Mouse (Mus musculus) liver, adult 2 months (tissue): Measurements from ENCODE around the gene AC131692.1. TPM values are rescaled to one million over a fixed set of nuclear protein-coding genes. Genes with fewer than 3 reads are reported as not detected.
A peak's percentile ranks its signal among the peaks of the same experiment; 100 is the strongest.

ENCODE experiments used
- DNase-seq: peaks from one replicate; pipeline ENCODE4 v3.0.0-alpha.2; 2011; ENCODE audit warnings: low read depth, low spot score; ENCODE audit errors: extremely low read depth
- H3K27ac ChIP-seq: fragments of 200-500 bp; replicated peaks from 2 replicates; pipeline ENCODE4 v1.5.1; 2012; ENCODE audit warnings: low read depth, mild to moderate bottlenecking, control low read depth, inconsistent platforms, low read length; ENCODE audit not compliant: insufficient read depth
- H3K27me3 ChIP-seq: fragments of 200-500 bp; 2 replicates; pipeline ENCODE4 v1.6.1; 2012; ENCODE audit warnings: mild to moderate bottlenecking, moderate library complexity, low read length, inconsistent platforms; ENCODE audit not compliant: control insufficient read depth, insufficient read depth
- H3K36me3 ChIP-seq: fragments of 200-500 bp; 2 replicates; pipeline ENCODE4 v1.6.1; 2012; ENCODE audit warnings: low read length, inconsistent platforms; ENCODE audit not compliant: control insufficient read depth, insufficient read depth
- H3K4me1 ChIP-seq: fragments of 200-500 bp; 2 replicates; pipeline ENCODE4 v1.6.1; 2011; ENCODE audit warnings: low read length; ENCODE audit not compliant: control insufficient read depth, insufficient read depth
- H3K4me3 ChIP-seq: fragments of 200-500 bp; 2 replicates; pipeline ENCODE4 v1.5.1; 2011; ENCODE audit warnings: low read depth, mild to moderate bottlenecking, control low read depth, low read length, moderate library complexity; ENCODE audit not compliant: insufficient read depth
- H3K79me2 ChIP-seq: fragments of 200-500 bp; 2 replicates; pipeline ENCODE4 v1.6.1; 2012; ENCODE audit warnings: inconsistent platforms, mild to moderate bottlenecking, low read length, moderate library complexity; ENCODE audit not compliant: control insufficient read depth, insufficient read depth
- H3K9ac ChIP-seq: fragments of 200-500 bp; 2 replicates; pipeline ENCODE4 v1.6.1; 2012; ENCODE audit warnings: low read depth, mild to moderate bottlenecking, control low read depth, inconsistent platforms, low read length
- CTCF ChIP-seq: fragments of 200-500 bp; IDR thresholded peaks from 2 replicates; pipeline ENCODE4 v1.5.1; 2011; ENCODE audit warnings: low read depth, low read length, control low read depth
- POLR2A ChIP-seq: fragments of 200-500 bp; IDR thresholded peaks from 2 replicates; pipeline ENCODE4 v1.6.1; 2011; ENCODE audit warnings: low read length, control low read depth; ENCODE audit not compliant: insufficient read depth; ENCODE audit errors: extremely low read depth
- WGBS: fragments of 180-500 bp; shearing (Covaris S2); methylation state at CpG from one replicate; pipeline ENCODE4 v1.1.7; 2018; 5-methylcytosine and 5-hydroxymethylcytosine counted together
- polyA plus RNA-seq: library from polyadenylated mRNA; depleted of rRNA; stranded (reverse); fragments of >200 nt; gene quantifications from 2 replicates; pipeline ENCODE4 v1.2.3, GENCODE M21; 2012; rRNA removed
- total RNA-seq: library from RNA; depleted of rRNA; stranded (reverse); fragments of >200 nt; gene quantifications from 2 replicates; pipeline ENCODE4 v1.2.3, GENCODE M21; 2014; rRNA removed

Gene AC131692.1
- total RNA-seq (not detected in 2 replicates), polyA plus RNA-seq (not detected in 2 replicates)

DNA sequence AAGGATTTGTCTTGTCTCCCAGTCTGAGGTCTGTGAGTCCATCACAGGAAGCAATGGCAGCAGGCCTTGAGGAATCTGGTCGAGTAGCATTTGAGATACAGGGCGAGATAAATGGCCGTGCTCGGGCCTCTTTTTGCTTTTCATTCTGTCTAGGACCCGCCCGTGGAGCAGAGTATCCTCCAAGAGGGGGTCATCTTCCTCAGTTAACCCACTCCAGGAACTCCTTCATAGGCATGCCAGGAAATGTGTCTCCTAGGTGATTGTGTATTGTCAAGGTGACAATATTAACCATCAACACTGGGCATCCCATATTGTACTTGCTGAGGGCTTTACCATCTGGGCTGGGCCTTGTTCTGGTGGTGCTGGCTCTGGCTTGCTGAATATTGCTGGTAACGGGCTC is at the start of gene AC131692.1:
Gene AC131692.1, plus strand, starts transcription at position 301 of the 400 bp plus-strand sequence.
- H3K9ac ChIP-seq, result no peak within 1 kb of the TSS
- no peak for DNase-seq
- no peak within 1 kb of the TSS for H3K4me3 ChIP-seq
- H3K79me2 ChIP-seq, result no peaks in the 10 kb centered on the region
- TF ChIP-seq CTCF (no peak), POLR2A (no peak)
- H3K36me3 ChIP-seq, result no peaks in the 10 kb centered on the region
- 91% methylated on average over 7 of the region's 7 CpGs for WGBS
- no peaks in the 10 kb centered on the region for H3K4me1 ChIP-seq
- no peaks in the 10 kb centered on the region for H3K27me3 ChIP-seq
- no peak within 1 kb of the TSS for H3K27ac ChIP-seq

DNA sequence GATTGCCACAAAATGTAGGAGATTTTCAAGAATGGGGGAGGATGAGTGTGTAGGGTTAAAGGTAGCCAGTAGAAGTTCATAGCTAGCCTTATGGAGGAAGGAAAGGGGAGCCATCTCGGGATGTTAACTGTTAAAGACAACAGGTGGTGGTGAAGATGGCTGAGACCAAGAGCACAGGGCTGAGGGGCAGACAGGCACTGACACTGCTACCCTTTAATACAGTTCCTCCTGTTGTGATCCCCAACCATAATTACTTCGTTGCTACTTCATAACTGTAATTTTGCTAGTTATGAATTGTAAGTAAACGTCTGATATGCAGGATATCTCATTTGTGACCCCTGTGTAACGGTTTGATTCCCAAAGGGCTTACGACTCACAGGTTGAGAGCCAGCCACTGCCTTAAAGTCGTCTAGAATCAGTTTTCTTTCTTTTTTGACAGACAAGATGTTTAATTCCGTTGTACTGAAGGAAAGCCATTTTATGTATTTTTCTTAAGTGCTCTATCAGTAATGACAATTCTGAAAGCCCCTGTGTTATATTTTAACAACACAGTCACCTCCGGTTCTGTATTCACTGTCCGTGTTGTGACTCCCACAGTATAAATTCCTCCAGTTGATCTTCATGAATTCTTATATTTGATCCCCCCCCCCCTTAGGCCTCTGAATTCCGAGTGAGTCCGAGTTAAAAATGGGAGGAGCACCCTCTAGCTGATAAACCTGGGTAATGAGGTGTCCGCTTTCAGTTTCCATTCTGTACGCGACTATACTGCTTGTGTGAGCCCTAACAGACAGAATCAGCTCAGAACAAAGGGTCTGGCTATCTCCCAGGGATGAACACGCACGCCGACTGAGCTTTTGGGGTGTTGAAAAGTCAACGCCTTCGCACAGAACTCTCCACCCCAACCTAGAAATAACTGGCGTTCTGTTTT is 48.6 kb upstream of the AC131692.1 start:
- 5% methylated on average over 20 of the region's 20 CpGs for WGBS
- H3K27me3 ChIP-seq, result no peaks in the 10 kb centered on the region
- peak; percentile 71 for DNase-seq
- peaks cover 18% of the 10 kb centered on the region; the same call in 1 of the 2 replicates for H3K36me3 ChIP-seq
- TF ChIP-seq POLR2A (no peak), CTCF (peak; percentile 3; the same call in 1 of the 2 replicates)
- peaks cover 25% of the 10 kb centered on the region; the same call in 1 of the 2 replicates for H3K79me2 ChIP-seq
- H3K4me3 ChIP-seq, result peak overlapping the region; percentile 69
- peak overlapping the region; percentile 100 for H3K27ac ChIP-seq
- H3K9ac ChIP-seq, result peak overlapping the region; percentile 91
- H3K4me1 ChIP-seq, result peaks cover 30% of the 10 kb centered on the region

DNA sequence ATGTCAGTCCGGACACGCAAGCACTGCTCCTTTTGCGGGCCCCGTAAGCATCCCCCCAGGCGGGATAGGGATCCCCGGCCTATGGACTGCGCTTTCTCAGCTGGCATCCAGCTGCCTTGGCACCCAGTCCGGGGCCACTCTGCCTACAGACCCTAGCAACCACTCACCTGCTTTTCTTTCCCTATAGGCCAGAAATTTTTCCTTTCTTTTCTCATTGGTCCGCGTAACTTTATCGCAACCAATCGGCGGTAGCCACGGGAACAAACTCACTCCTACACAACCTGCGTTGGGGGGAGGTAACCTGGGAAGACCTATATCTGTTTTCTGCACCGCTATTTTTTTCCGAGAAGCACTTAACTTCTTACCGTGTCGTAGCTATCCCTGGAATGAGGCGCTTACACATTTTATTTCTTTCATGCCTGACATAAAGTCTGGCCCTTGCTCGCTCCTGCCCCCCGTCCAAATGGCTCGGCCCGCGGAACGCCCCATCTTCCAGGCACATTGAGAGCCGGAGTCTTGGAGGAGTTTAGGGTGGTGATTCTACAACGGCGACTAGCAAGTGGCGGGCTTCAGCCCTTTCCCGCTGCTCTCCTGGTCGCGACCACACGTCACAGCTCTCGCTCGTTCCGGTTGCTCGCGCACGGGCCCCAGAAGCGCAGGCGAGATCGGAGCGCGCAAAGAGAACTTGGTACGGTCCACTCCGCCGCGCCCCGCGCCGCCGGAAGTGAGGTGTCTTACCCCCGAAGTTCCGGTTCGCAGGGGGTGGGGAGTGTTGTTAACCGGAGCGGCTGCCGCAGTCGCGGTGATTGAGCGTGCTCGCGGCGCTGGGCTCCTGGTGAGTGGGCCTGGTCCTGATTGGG is 47.7 kb upstream of the AC131692.1 start, which contains the start of gene Syvn1:
Gene Syvn1, plus strand, starts transcription at position 283 of the 860 bp plus-strand sequence.
- Histone ChIP-seq H3K27ac (peak within 1 kb of the TSS; percentile 100), H3K9ac (peak within 1 kb of the TSS; percentile 91), H3K4me3 (peak within 1 kb of the TSS; percentile 69), H3K4me1 (peaks cover 30% of the 10 kb centered on the region), H3K27me3 (no peaks in the 10 kb centered on the region), H3K36me3 (peaks cover 20% of the 10 kb centered on the region; the same call in 1 of the 2 replicates), H3K79me2 (peaks cover 25% of the 10 kb centered on the region; the same call in 1 of the 2 replicates)
- TF ChIP-seq POLR2A (peak; percentile 75), CTCF (no peak)
- under 1% methylated on average over 65 of the region's 65 CpGs for WGBS
- DNase-seq, result peak; percentile 95

DNA sequence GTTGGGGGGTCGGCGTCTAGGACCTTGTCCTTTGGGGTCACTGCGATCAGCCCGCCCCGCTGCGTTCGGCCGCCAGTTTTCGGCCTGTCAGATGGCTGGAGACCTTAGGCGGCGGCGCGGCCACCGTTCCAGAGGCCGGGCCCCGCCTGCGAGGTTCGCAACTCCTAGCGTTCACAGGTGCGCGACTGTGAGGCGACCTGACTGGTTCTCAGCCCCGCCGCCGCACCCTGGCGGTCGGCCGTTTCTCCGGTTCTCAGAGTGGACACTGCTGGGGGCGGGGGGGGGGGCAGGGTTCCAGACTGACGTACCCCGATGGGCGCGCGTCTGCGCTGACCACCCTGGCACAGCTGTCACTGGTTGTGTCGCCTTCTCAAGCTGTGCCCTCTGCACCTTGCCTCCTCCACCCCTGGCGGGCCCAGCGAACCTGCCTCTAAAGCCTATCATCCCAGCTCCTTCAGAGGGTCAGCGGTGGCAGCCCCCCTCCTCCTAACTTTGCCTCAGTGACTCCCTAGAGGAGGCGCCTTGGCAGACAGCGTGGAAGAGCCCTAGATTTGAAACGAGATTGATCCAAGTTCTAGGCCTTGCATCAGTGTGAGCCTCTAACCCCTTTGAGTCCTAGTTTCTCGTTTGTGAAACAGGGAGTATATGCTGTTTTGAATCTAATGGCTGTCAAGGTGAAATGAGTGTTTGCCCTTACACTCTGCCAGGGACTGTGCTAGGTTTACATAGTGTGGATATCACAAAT is 46.9 kb upstream of the AC131692.1 start:
- Histone ChIP-seq H3K36me3 (peaks cover 27% of the 10 kb centered on the region), H3K79me2 (peaks cover 25% of the 10 kb centered on the region; the same call in 1 of the 2 replicates), H3K27ac (peak overlapping the region; percentile 88), H3K4me3 (peak overlapping the region; percentile 69), H3K4me1 (peaks cover 22% of the 10 kb centered on the region), H3K9ac (peak overlapping the region; percentile 78), H3K27me3 (no peaks in the 10 kb centered on the region)
- no peak for DNase-seq
- WGBS, result 1% methylated on average over 42 of the region's 44 CpGs
- TF ChIP-seq POLR2A (no peak), CTCF (no peak)

DNA sequence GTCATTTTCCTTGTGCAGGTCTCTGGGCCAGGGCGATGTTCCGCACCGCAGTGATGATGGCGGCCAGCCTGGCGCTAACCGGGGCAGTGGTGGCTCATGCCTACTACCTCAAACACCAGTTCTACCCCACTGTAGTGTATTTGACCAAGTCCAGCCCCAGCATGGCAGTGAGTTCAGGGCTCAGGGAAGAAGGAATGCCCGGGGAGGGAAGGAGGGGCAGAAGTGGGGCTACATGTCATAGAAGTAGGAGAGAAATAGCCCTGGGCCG is 46.4 kb upstream of the AC131692.1 start:
- H3K27me3 ChIP-seq, result no peaks in the 10 kb centered on the region
- H3K4me1 ChIP-seq, result peaks cover 22% of the 10 kb centered on the region
- H3K4me3 ChIP-seq, result peak overlapping the region; percentile 69
- H3K36me3 ChIP-seq, result peaks cover 32% of the 10 kb centered on the region
- WGBS, result 52% methylated on average over 8 of the region's 8 CpGs
- H3K79me2 ChIP-seq, result peaks cover 25% of the 10 kb centered on the region; the same call in 1 of the 2 replicates
- peak overlapping the region; percentile 88; the same call in 1 of the 2 replicates for H3K27ac ChIP-seq
- no peak for DNase-seq
- H3K9ac ChIP-seq, result peak overlapping the region; percentile 78
- TF ChIP-seq CTCF (no peak), POLR2A (no peak)
